Mouse (Mus musculus): ENCODE results near the gene Cntn1. TPM values are rescaled to one million over a fixed set of nuclear protein-coding genes. Genes with fewer than 3 reads are reported as not detected.

Cntn1 gene
- polyA plus RNA-seq, 1 experiment from 2014 or later, result 17.9 TPM

DNA sequence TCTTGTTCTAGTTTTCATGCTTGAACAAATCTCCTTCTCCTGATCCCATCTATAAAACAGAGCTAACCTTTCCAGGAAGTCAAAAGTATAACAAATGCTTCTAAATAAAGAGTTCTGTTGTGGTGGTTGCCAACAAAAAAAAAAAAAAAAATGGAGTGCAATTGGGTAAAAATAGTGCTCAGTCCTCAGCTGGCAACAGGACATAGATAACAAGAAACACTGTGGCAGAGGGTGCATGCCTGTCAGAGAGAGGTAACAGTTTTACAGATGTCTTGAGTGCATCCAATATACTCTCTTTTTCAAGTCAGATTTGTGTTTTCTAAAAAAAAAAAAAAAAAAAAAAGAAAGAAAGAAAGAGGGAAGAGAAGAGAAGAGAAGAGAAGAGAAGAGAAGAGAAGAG lies 313.6 kb downstream of the Cntn1 start:
- ATAC-seq (ENCODE audit: low FRiP score, low read depth), result no peak
- H3K9ac ChIP-seq, result no peak overlapping the region
- no peak overlapping the region for H3K4me3 ChIP-seq
- H3K4me1 ChIP-seq, result no peaks in the 10 kb centered on the region
- no peaks in the 10 kb centered on the region for H3K9me3 ChIP-seq
- no peak overlapping the region for H3K4me2 ChIP-seq (replicated peaks)
- no peaks in the 10 kb centered on the region for H3K36me3 ChIP-seq
- no peak overlapping the region for H3K27ac ChIP-seq
- no peaks in the 10 kb centered on the region for H3K27me3 ChIP-seq (replicated peaks)

Other genes with a start within 250 kb of the Cntn1 start
- gene Smgc, start 212.9 kb upstream of the Cntn1 start, polyA plus RNA-seq (2016; fragmentation: Nextera tagmentation; extraction: Ambion mirVana), result not detected in 2 replicates

Data from neural tube, embryonic 12.5 days (tissue).